Mouse (Mus musculus) T-helper 2 cell (primary cell): ENCODE data around the gene 2900092C05Rik.

Experiments
- in situ Hi-C: fragments of 300-600 bp; cut with MboI, MseI; formaldehyde crosslinking; loops from one replicate; pipeline ENCODE4 v1.15.1; 2025; ENCODE audit warnings: high pct_unique_total_duplicates

Gene 2900092C05Rik

GRCm38 (mm10) chr7:12512217-12512616, at the start of gene 2900092C05Rik:
Gene 2900092C05Rik (plus strand): TSS chr7:12512517.
- in situ Hi-C loops, result no loop called here

- in situ Hi-C loops, result loop anchor here (25.0 kb wide), 2 partner anchors 409 to 534 kb away; partner anchors contain the start of genes Zbtb45, Zfp128 and Zscan22
Measured at GRCm38 (mm10) chr7:12478158-12479008, 33.9 kb upstream of the 2900092C05Rik start, which contains the start of gene Zfp606. Gene Zfp606 (plus strand): TSS chr7:12478293.

GRCm38 (mm10) chr7:12479009-12479346, 33.3 kb upstream of the 2900092C05Rik start:
- in situ Hi-C loops, result loop anchor here (25.0 kb wide), 2 partner anchors 408 to 533 kb away; partner anchors contain the start of genes Zbtb45, Zfp128 and Zscan22

GRCm38 (mm10) chr7:12479525-12479924, 32.8 kb upstream of the 2900092C05Rik start:
- in situ Hi-C loops, result loop anchor here (25.0 kb wide), 2 partner anchors 408 to 533 kb away; partner anchors contain the start of genes Zbtb45, Zfp128 and Zscan22

GRCm38 (mm10) chr7:12483771-12484170, 28.5 kb upstream of the 2900092C05Rik start:
- in situ Hi-C loops, result loop anchor here (25.0 kb wide), 2 partner anchors 404 to 529 kb away; partner anchors contain the start of genes Zbtb45, Zfp128 and Zscan22

GRCm38 (mm10) chr7:12485956-12486355, 26.4 kb upstream of the 2900092C05Rik start:
- in situ Hi-C loops, result loop anchor here (25.0 kb wide), 2 partner anchors 401 to 526 kb away; partner anchors contain the start of genes Zbtb45, Zfp128 and Zscan22

- in situ Hi-C loops, result loop anchor here (25.0 kb wide), 2 partner anchors 401 to 526 kb away; partner anchors contain the start of genes Zbtb45, Zfp128 and Zscan22
Measured at GRCm38 (mm10) chr7:12486691-12487090, 25.6 kb upstream of the 2900092C05Rik start.

- in situ Hi-C loops, result no loop called here
Measured at GRCm38 (mm10) chr7:12510913-12511312, 1.4 kb upstream of the 2900092C05Rik start.
